Mouse (Mus musculus) CH12.LX (cell line): ENCODE data around the gene Adamtsl4. TPM values are rescaled to one million over a fixed set of nuclear protein-coding genes. Genes with fewer than 3 reads are reported as not detected.
"Not testable (repeated sequence)": the region's sequence is repeated elsewhere in the genome, so short reads cannot be mapped to it uniquely, and the experiment has no call there.

Experiments used
- DNase-seq: peaks from one replicate; pipeline ENCODE4 v3.0.0-alpha.2; 2013; ENCODE audit errors: extremely low read depth
- H3K27ac ChIP-seq: 2 replicates; pipeline ENCODE4 v1.5.1; 2012; ENCODE audit warnings: low read depth, mild to moderate bottlenecking, control low read depth, moderate library complexity; ENCODE audit not compliant: insufficient read depth
- H3K27me3 ChIP-seq: replicated peaks from 2 replicates; pipeline ENCODE3; 2012; ENCODE audit warnings: inconsistent platforms
- H3K36me3 ChIP-seq, 2 experiments: replicated peaks in 1 of 2; 2 replicates each; pipeline versions ENCODE3 to v1.6.1; 2012; ENCODE audit warnings: inconsistent platforms in 1 of 2, low read length in 1 of 2, mild to moderate bottlenecking in 1 of 2, mixed read lengths in 1 of 2, moderate library complexity in 1 of 2; ENCODE audit not compliant: control insufficient read depth in 1 of 2, insufficient read depth in 1 of 2
- H3K4me1 ChIP-seq, 2 experiments: 2 replicates each; pipeline ENCODE4 v1.6.1; 2012; ENCODE audit warnings: inconsistent platforms in 1 of 2, moderate library complexity in 1 of 2; ENCODE audit not compliant: insufficient read depth in 2 of 2, control insufficient read depth in 1 of 2
- H3K4me2 ChIP-seq: 2 replicates; pipeline ENCODE4 v1.6.1; 2012; ENCODE audit warnings: low read depth, mild to moderate bottlenecking, control low read depth; ENCODE audit not compliant: poor library complexity, insufficient read depth, severe bottlenecking
- H3K4me3 ChIP-seq, 3 experiments: fragments of 150-350 bp in 1 of 3; sonication (generic) in 1 of 3; replicated peaks in 1 of 3; 2 replicates each; pipeline versions ENCODE3 to v1.5.1; 2011 to 2012; ENCODE audit warnings: low read depth in 2 of 3, low read length in 2 of 3, mild to moderate bottlenecking in 2 of 3, moderate library complexity in 2 of 3, control low read depth in 1 of 3, improper control_type of control experiment in 1 of 3, inconsistent platforms in 1 of 3, mixed read lengths in 1 of 3; ENCODE audit not compliant: poor library complexity in 1 of 3
- H3K79me2 ChIP-seq: replicated peaks from 2 replicates; pipeline ENCODE4 v1.6.1; 2012; ENCODE audit warnings: mild to moderate bottlenecking, moderate library complexity; ENCODE audit not compliant: control insufficient read depth, poor library complexity, insufficient read depth, severe bottlenecking; ENCODE audit errors: extremely low read depth
- H3K9ac ChIP-seq: 2 replicates; pipeline ENCODE4 v1.6.1; 2012; ENCODE audit warnings: low read depth, mild to moderate bottlenecking, control low read depth, moderate library complexity; ENCODE audit not compliant: insufficient read depth
- H3K9me3 ChIP-seq: replicated peaks from 2 replicates; pipeline ENCODE3; 2012; ENCODE audit warnings: low read length, inconsistent platforms, mixed read lengths
- BHLHE40 ChIP-seq: IDR thresholded peaks from 2 replicates; pipeline ENCODE4 v1.6.1; 2011; ENCODE audit warnings: mild to moderate bottlenecking, low read depth, low read length, improper control_type of control experiment
- CTCF ChIP-seq, 2 experiments: IDR thresholded peaks in 1 of 2; conservative IDR thresholded peaks in 1 of 2; 2 replicates each; pipeline ENCODE4 v1.5.1; 2011 to 2012; ENCODE audit warnings: low read depth in 2 of 2, low read length in 2 of 2, improper control_type of control experiment in 1 of 2, inconsistent platforms in 1 of 2, mild to moderate bottlenecking in 1 of 2, moderate library complexity in 1 of 2
- E2F4 ChIP-seq: IDR thresholded peaks from 2 replicates; pipeline ENCODE4 v1.6.1; 2011; ENCODE audit warnings: low read depth, low read length, improper control_type of control experiment; ENCODE audit not compliant: insufficient replicate concordance
- EP300 ChIP-seq: IDR thresholded peaks from 2 replicates; pipeline ENCODE4 v1.6.1; 2011; ENCODE audit warnings: low read length, improper control_type of control experiment
- ETS1 ChIP-seq: conservative IDR thresholded peaks from 2 replicates; pipeline ENCODE4 v1.6.1; 2012; ENCODE audit warnings: low read depth, mild to moderate bottlenecking, inconsistent platforms, low read length, improper control_type of control experiment, moderate library complexity
- GABPA ChIP-seq: IDR thresholded peaks from 2 replicates; pipeline ENCODE4 v1.6.1; 2012; ENCODE audit warnings: low read depth, low read length, improper control_type of control experiment, inconsistent platforms; ENCODE audit not compliant: insufficient replicate concordance
- IRF4 ChIP-seq: IDR thresholded peaks from 2 replicates; pipeline ENCODE4 v1.6.1; 2014; ENCODE audit warnings: low read depth, mild to moderate bottlenecking, inconsistent platforms, low read length, improper control_type of control experiment
- JUN ChIP-seq: IDR thresholded peaks from 2 replicates; pipeline ENCODE4 v1.6.1; 2011; ENCODE audit warnings: low read depth, mild to moderate bottlenecking, low read length, improper control_type of control experiment, moderate library complexity; ENCODE audit not compliant: insufficient read depth
- JUND ChIP-seq: conservative IDR thresholded peaks from 2 replicates; pipeline ENCODE4 v1.6.1; 2011; ENCODE audit warnings: low read depth, low read length, improper control_type of control experiment
- MAX ChIP-seq: IDR thresholded peaks from 2 replicates; pipeline ENCODE4 v1.6.1; 2011; ENCODE audit warnings: low read length, improper control_type of control experiment
- MAZ ChIP-seq: IDR thresholded peaks from 2 replicates; pipeline ENCODE4 v1.6.1; 2012; ENCODE audit warnings: low read depth, mild to moderate bottlenecking, inconsistent platforms, low read length, improper control_type of control experiment, moderate library complexity
- MEF2A ChIP-seq: IDR thresholded peaks from 2 replicates; pipeline ENCODE4 v1.6.1; 2014; ENCODE audit warnings: low read depth, mild to moderate bottlenecking, inconsistent platforms, low read length, improper control_type of control experiment, borderline replicate concordance
- MXI1 ChIP-seq: IDR thresholded peaks from 2 replicates; pipeline ENCODE4 v1.6.1; 2011; ENCODE audit warnings: mild to moderate bottlenecking, low read depth, low read length, improper control_type of control experiment
- MYC ChIP-seq: IDR thresholded peaks from 2 replicates; pipeline ENCODE4 v1.6.1; 2011; ENCODE audit warnings: low read depth, mild to moderate bottlenecking, improper control_type of control experiment, low read length
- NELFE ChIP-seq: IDR thresholded peaks from 2 replicates; pipeline ENCODE4 v1.6.1; 2011; ENCODE audit warnings: low read depth, low read length, improper control_type of control experiment
- SIN3A ChIP-seq: IDR thresholded peaks from 2 replicates; pipeline ENCODE4 v1.6.1; 2012; ENCODE audit warnings: low read length, improper control_type of control experiment, inconsistent platforms
- TBP ChIP-seq: conservative IDR thresholded peaks from 2 replicates; pipeline ENCODE4 v1.6.1; 2011; ENCODE audit warnings: low read depth, low read length, improper control_type of control experiment
- USF1 ChIP-seq: IDR thresholded peaks from 2 replicates; pipeline ENCODE4 v1.6.1; 2014; ENCODE audit warnings: low read depth, mild to moderate bottlenecking, inconsistent platforms, low read length, improper control_type of control experiment
- USF2 ChIP-seq: conservative IDR thresholded peaks from 2 replicates; pipeline ENCODE4 v1.6.1; 2011; ENCODE audit warnings: low read depth, low read length, improper control_type of control experiment
- ZC3H11A ChIP-seq: IDR thresholded peaks from 2 replicates; pipeline ENCODE4 v1.6.1; 2012; ENCODE audit warnings: low read depth, mild to moderate bottlenecking, inconsistent platforms, low read length, improper control_type of control experiment
- ZNF384 ChIP-seq: IDR thresholded peaks from 2 replicates; pipeline ENCODE4 v1.6.1; 2012; ENCODE audit warnings: low read depth, low read length, improper control_type of control experiment, inconsistent platforms
- dilution Hi-C: fragments of 300-500 bp; cut with MboI; formaldehyde crosslinking; loops from 2 replicates; pipeline ENCODE4 v1.14.3; 2020; ENCODE audit warnings: low sequenced_read_pairs; ENCODE audit not compliant: extremely low pct_unique_long_range_greater_than_20kb, extremely low pct_ligation_motif_present
- in situ Hi-C: fragments of 300-500 bp; cut with MboI; formaldehyde crosslinking; loops from 3 replicates; pipeline ENCODE4 v1.14.3; 2019; ENCODE audit warnings: low sequenced_read_pairs, low pct_ligation_motif_present, low pct_unique_long_range_greater_than_20kb, mixed read lengths
- polyA plus RNA-seq: library from polyadenylated mRNA; unstranded; fragments of >175 nt; gene quantifications from 2 replicates; pipeline ENCODE4 v1.2.1, GENCODE M21; 2012; ENCODE audit warnings: low read depth; ENCODE audit not compliant: insufficient read length
- total RNA-seq, 2 experiments: library from RNA; depleted of rRNA; stranded (reverse); fragments of 300-350 nt in 1 of 2; fragments of >200 nt in 1 of 2; gene quantifications; 2 replicates each; pipeline ENCODE4 v1.2.3; 2012 to 2014

Adamtsl4 gene
- total and polyA plus RNA-seq, 3 experiments = 0.10 to 0.85 TPM; not detected in 1

DNA sequence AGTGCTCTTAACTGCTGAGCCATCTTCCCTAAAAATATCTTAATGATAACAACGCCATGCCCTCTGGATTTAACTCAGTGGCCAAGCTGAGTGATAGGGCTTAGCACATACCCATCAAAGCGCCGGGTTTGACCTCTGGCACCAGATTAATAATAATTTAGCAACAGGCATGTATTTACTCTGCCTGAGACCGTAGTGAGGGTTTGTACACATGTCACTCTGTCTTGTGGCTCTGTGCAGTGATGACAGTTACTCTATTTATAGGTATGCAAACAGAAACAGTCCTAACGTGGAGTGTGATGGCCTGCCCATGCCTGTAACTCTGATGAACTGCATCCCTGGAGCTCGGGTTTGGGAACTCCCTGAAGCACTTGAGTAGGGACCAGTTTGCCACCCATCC, 5.0 kb upstream of the Adamtsl4 start:
- Histone ChIP-seq H3K4me1 (peaks cover 24 to 72% of the 10 kb centered on the region in 2 experiments), H3K36me3 (no peaks in the 10 kb centered on the region), H3K4me2 (peak overlapping the region; percentile 27; the same call in 1 of the 2 replicates), H3K27me3 (no peaks in the 10 kb centered on the region), H3K4me3 (no peak overlapping the region), H3K9ac (no peak overlapping the region), H3K27ac (peak overlapping the region; percentile 30), H3K79me2 (no peaks in the 10 kb centered on the region), H3K9me3 (no peaks in the 10 kb centered on the region)
- in situ Hi-C loops (no loop called here), dilution Hi-C loops (no loop called here)
- DNase-seq = peak; percentile 60
- TF ChIP-seq E2F4 (no peak), NELFE (no peak), EP300 (peak; percentile 48; the same call in 1 of the 2 replicates), ZC3H11A (no peak), MAZ (no peak), USF2 (no peak), GABPA (no peak), JUND (no peak; the same call in 1 of the 2 replicates), ETS1 (peak; percentile 58), JUN (peak; percentile 59; the same call in 1 of the 2 replicates), ZNF384 (no peak), USF1 (no peak), MYC (peak; percentile 67; the same call in 1 of the 2 replicates), TBP (no peak), CTCF (conservative IDR thresholded peaks at IDR 0.05 in 1 of 2, IDR thresholded peaks at IDR 0.05 in 1 of 2; ENCODE audit: low read depth in 2 of 2, low read length in 2 of 2) (no peak), MEF2A (peak; percentile 97), MAX (peak; percentile 37; the same call in 1 of the 2 replicates), BHLHE40 (peak; percentile 48), IRF4 (peak; percentile 55), SIN3A (0 out of 2 replicates have a peak, but pooled peaks have one; percentile 28), MXI1 (peak; percentile 66; the same call in 1 of the 2 replicates)

GRCm38 (mm10) chr3:95690552-95690951, 2.8 kb upstream of the Adamtsl4 start:
- H3K36me3 ChIP-seq, dilution Hi-C loops, DNase-seq, H3K4me3 ChIP-seq, H3K27me3 ChIP-seq, in situ Hi-C loops, H3K79me2 ChIP-seq, H3K9me3 ChIP-seq: not testable (repeated sequence)
- H3K27ac ChIP-seq = peak overlapping the region; percentile 2; the same call in 1 of the 2 replicates
- peak overlapping the region; percentile 19; the same call in 1 of the 2 replicates for H3K9ac ChIP-seq
- peaks cover 24 to 56% of the 10 kb centered on the region in 2 experiments for H3K4me1 ChIP-seq
- 0 out of 2 replicates have a peak overlapping the region, but pooled peaks have one; percentile 48 for H3K4me2 ChIP-seq
